Mouse (Mus musculus) layer of hippocampus, postnatal 36 days (tissue): ENCODE results near the gene Gucy2d. TPM values are rescaled to one million over a fixed set of nuclear protein-coding genes. Genes with fewer than 3 reads are reported as not detected.

Source experiments
- DNase-seq, 2 experiments: peaks; one replicate each; pipeline ENCODE4 v3.0.0; 2022
- total RNA-seq, 2 experiments: library from RNA; stranded (reverse); gene quantifications; 2 replicates each; pipeline ENCODE4 v1.2.3; 2021

The Gucy2d gene
- total RNA-seq, 2 experiments from 2014 or later: not detected

- no peak for DNase-seq
These were observed 50.1 kb downstream of the Gucy2d start for GRCm38 (mm10) chr7:98490328-98490727.

DNA sequence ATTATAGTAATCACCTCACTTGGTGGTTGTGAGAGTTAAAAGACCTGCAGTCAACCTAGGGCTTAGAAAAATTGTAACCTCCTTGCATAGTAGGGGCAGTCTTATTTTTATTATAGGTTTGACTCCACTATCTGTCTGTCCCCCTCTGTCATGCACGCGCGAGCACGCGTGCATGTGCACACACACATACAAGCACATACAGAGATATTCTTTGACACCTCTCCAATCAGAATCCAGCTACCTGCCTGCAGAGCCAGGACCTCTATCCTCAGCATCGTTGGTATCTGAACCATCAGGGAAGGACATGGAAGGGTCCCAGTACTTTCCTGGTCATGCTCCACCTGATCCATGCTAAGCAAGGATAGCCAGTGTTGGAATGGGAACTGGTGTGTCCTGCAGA lies 50.7 kb downstream of the Gucy2d start:
- no peak for DNase-seq

GRCm38 (mm10) chr7:98491451-98492200 lies 51.4 kb downstream of the Gucy2d start:
- no peak for DNase-seq

DNA sequence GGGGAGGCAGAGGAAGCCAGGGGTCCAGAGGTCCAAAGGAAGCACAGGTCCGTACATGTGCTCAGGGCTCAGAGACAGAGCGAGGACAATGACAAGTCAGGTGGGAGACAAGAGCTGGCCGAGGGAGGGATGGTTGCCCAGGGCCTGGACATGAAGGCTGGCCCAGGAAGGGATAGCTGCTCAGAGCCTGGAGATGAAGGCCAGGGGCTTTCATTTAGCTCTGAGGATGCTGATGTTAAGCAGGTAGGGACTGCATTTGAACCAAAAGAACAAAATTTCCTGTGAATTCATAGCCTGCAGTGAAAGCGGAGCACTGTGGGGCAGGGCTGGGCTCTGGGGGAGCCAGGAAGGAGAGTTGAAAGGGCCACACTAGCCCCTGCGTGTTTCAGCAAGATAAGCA lies 52.1 kb downstream of the Gucy2d start:
- DNase-seq: no peak

DNA sequence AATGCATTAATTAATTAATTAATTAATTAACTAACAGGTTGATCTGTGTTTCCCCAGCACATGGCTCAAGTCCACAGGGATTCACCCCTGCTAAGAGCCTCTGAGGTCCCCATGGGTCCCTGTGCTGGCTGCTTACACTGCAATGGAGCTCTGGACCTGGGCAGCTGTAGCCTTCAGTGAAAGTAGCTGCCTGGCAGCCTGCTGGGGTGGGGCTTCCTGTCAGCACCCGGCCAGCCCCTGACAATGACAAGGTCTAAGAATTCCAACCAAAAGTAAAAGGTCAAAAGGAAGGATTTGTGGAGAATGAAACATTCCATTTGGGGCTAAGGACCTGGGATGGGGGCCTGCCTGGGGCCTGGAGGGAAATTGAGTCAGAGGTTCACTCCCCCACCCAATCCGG lies 53.1 kb downstream of the Gucy2d start:
- DNase-seq: no peak

- no peak for DNase-seq
These were observed 53.8 kb downstream of the Gucy2d start for GRCm38 (mm10) chr7:98493901-98494480.

DNA sequence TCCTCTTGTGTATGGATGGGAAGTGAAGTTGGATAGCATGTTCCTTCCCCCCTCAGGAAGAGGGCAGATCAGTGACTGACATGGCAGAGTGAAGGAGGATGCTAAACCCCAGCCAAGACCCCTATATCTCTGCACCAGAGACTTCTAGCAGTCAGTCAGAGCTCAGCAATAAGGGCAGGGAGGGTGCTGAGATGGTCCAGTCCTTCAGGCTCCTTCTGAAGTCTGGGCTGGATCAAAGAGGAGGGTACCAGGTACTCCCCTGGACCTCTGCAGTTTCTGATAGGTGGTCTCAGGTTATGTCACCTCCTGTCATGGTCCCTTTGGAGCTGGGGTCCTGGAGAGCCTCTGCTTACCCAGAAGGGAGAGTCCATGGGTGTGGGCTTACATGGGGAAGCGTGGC lies 55.4 kb downstream of the Gucy2d start:
- no peak for DNase-seq

DNA sequence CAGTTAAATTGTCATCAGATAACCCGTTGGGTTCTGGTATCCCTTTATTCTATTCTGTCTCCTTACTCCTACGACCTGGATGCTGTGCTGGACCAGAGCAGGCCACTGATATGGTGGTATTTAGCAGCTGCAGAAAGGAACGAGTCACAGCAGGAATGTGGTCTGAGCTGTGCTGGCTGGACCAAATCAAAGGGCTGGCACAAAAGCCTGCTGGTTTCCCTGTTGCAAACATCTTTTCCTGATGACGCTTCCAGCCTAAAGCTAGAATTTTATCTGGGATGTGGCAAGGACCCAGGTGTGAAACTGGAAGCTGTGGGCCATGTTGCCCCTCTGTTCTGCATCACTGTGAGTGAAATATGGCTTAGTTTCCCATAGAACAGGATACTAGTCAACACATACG lies 57.2 kb downstream of the Gucy2d start:
- DNase-seq: no peak

- no peak for DNase-seq
These were observed 57.9 kb downstream of the Gucy2d start for GRCm38 (mm10) chr7:98498101-98498500.

DNA sequence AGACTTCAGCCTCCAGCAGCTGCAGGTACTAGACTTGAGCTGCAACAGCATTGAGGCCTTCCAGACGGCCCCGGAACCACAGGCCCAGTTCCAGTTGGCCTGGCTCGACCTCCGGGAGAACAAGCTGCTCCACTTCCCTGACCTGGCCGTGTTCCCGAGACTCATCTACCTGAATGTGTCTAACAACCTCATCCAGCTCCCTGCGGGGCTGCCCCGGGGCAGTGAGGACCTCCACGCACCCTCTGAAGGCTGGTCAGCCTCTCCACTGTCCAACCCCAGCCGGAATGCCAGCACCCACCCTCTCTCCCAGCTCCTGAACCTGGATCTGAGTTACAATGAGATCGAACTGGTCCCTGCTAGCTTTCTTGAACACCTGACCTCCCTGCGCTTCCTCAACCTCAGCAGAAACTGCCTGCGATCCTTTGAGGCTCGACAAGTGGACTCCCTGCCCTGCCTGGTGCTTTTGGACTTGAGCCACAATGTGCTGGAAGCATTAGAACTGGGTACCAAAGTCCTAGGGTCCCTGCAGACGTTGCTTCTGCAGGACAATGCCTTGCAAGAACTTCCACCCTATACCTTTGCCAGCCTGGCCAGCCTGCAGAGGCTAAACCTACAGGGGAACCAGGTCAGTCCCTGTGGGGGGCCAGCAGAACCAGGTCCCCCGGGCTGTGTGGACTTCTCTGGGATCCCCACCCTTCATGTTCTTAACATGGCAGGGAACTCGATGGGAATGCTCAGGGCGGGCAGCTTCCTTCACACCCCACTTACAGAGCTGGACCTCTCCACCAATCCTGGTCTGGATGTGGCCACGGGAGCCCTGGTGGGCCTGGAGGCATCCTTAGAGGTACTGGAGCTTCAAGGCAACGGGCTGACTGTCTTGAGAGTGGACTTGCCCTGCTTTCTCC lies 58.7 kb downstream of the Gucy2d start:
- no peak for DNase-seq

- DNase-seq: no peak
These were observed 59.5 kb downstream of the Gucy2d start for GRCm38 (mm10) chr7:98499561-98500292.

DNA sequence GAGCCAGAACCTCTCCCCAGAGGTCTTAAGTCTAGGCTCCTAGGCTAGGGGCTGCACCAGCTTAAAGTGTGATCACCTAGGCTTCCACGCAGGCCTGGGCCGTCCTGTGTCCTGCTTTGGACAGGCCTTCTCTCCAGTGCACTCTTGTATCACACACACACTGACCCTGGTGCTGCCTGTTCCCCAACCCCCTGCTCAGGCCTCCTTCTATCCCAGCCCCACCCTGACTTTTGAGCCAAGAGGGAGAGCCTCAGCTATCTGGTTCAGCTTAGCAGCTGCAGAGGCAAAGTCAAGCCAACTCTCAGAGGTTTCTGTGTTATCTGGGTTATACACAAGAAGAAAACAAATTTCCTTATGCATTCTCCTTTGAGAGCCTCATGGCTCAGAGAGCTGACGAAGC lies 60.3 kb downstream of the Gucy2d start:
- no peak for DNase-seq

DNA sequence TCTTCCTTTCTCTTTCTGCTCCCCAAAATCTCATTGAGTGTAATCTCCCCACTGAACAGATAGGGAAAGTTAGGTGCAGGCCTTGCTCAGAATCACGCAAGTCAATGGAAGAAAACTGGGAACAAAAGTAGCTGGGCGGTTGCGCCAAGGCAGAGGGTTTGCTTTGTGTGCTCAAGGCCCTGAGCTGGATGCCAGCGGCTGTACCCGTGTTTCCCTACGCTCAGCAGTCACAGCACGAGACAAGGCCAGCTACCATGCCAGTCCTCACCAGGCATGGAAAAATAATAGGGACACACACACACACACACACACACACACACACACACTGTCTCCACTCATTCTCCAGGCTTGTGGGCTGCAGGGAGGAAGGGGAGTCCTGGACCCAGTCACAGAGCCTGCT lies 60.9 kb downstream of the Gucy2d start:
- no peak for DNase-seq

DNA sequence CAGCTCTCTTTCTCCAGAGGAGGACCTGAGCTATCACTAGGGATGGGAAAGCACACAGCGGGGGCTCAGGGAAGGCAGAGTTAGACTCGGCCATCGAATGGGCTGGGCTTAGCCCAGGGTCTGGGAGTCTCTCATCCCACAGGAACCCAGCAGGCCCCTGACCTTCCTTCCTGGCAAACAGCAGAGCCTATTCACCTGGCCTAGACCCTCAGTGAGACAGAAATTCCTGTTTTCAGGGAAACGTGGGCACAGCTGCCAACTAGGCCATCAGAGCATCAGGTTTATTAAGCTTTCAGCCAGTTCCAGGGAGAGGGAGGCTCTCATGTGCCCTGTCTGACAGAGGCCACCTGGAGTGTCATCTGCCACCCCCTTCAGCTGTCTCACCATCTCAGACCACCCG lies 62.7 kb downstream of the Gucy2d start:
- DNase-seq: no peak

DNA sequence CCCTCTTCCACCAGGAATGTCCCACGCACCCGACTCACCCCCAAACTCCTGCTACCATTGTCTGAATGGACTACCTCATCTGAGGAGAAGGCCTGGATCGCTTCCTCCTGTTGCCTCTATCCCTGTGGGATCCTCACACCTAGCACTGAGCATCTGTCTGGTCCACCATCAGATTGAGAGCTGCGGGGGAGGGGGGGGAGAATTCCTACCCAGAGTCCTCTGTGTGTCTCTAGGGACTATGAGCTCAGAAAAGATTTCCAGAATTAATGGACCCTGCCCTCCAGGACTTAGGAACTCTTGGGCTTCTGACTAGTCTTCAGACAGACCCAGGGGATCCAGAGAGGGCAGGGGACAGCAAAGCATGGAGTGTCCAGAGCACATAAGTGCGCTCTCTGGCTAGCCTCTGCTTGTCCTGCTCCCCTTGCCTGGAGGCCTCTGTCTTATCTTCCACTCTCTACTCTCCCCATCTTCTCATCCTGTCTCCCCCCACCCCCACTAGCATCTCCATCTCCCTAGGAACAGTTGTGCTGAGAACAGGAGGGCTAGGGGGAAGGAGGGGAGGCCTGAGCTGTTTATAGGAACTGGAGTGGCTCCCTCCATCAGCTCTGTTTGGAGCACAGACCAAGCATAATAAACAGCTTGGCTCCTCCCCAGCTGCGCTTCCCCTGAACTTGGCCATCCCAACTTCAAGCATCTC lies 63.9 kb downstream of the Gucy2d start:
- DNase-seq: no peak

DNA sequence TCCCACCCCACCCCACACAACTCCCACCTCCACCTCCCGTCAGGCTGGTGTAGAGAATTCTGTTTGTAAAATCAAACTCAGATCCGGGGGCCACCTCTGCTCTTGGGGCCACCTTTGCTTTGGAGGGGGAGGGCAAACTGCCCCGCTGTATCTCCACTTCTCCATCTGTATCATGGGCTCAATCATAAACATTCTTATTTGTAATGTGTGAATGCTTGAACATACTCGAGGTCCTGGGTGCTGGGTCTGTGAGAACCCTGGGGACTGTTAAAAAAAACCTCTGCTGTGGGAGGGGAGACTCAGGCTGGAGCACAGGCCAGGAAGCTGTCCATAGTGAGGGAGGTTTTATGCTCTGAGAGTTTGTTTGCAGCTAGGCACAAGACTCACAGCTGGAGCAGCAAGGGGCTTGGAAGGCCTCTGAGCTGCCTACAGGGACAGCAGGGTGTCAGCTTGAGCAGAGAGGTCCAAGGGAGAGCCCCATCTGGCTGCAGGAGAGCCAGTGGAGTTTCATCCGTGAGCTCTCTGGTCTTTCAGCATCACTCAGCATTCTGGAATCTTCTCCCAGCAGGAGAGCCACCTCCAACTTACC lies 64.6 kb downstream of the Gucy2d start:
- DNase-seq: no peak

GRCm38 (mm10) chr7:98505664-98506063 lies 65.4 kb downstream of the Gucy2d start:
- DNase-seq: no peak

DNA sequence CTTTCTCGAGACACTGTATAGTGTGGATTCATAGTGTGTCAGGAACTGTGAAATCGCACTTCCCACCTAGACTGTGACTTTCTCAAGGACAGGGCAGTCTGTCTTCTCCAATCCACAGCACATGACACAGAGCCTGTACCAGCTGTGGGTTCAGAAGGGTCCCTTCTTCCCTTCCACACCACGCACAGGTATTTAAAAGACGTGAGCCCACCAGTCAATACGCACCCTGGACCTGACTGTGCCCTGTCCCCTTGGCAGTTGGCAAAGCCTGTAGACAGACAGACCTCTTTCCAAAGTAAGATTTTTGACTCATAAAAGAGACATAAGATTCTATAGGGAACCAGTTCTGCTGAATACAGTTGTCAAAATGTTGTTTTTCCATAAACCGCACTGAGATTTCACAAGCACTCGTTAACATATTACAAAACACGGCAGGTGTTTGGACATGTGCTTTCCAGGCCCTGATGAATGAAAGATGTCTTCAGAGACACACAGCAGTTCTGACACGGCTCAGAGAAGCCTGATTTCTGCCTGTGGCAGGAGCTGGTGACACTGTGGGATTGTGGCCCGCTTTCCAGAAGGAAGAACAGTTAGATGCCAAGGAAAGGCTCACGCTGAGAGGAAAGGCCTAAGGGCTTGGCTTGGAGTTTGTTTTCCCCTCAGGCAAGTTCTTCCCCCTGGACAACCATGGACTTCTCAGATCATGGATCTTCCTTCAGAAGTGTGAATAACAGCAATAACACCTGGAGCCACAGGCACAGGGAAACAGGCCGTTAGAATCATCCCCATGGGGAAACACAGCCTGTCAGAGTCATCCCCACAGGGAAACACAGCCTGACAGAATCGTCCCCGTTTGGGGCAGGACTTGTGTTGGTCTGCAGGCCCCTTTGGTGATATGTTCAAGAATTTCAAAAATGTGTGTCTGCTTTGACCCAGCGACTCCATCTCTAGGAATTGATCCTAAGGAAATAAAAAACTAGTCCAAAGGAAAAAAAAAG lies 71.0 kb downstream of the Gucy2d start:
- DNase-seq: no peak

- DNase-seq: no peak
These were observed 73.0 kb downstream of the Gucy2d start for GRCm38 (mm10) chr7:98513251-98513650.

DNA sequence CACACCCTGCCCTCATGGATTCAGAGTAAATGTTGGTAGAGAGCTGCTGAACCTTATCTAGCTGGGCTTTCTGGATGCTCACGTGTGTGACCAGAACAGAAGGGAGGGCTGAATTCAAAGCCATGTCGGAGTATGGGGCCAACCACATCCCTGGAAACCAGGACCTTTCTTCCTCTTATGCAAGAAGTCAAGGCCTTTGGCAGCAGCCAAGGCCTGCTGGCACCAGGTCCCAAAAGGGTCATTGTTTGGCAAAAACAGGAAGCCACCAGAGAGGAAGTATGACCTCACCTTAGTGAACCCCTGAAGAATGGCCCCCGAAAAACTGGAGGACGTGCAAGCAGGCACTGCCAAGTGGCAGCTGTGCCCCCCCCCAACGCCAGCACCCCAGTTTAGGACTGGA lies 82.4 kb downstream of the Gucy2d start:
- DNase-seq: no peak
